Mouse (Mus musculus) C2C12 (cell line): Measurements from ENCODE around the gene Osm. TPM values are rescaled to one million over a fixed set of nuclear protein-coding genes. Genes with fewer than 3 reads are reported as not detected.

Experiments used
- H3K27me3 ChIP-seq: one replicate; pipeline ENCODE4 v1.6.1; 2011; ENCODE audit not compliant: control insufficient read depth, insufficient read depth, insufficient read length
- H3K36me3 ChIP-seq: one replicate; pipeline ENCODE4 v1.6.1; 2011; ENCODE audit not compliant: control insufficient read depth, insufficient read depth
- H3K4me3 ChIP-seq: one replicate; pipeline ENCODE4 v1.5.1; 2011; ENCODE audit warnings: mild to moderate bottlenecking, control low read depth; ENCODE audit not compliant: poor library complexity, insufficient read depth, severe bottlenecking
- H3K79me2 ChIP-seq: one replicate; pipeline ENCODE4 v1.6.1; 2011; ENCODE audit not compliant: control insufficient read depth, insufficient read depth
- H3K79me3 ChIP-seq: one replicate; pipeline ENCODE4 v1.6.1; 2011; ENCODE audit warnings: low read depth, control low read depth
- H3ac ChIP-seq: one replicate; pipeline ENCODE3; 2011; ENCODE audit warnings: low read depth; ENCODE audit not compliant: control insufficient read depth, insufficient read length
- CEBPB ChIP-seq: IDR thresholded peaks from one replicate; pipeline ENCODE4 v1.6.1; 2011; ENCODE audit warnings: low read depth, mild to moderate bottlenecking, control low read depth, moderate library complexity
- CTCF ChIP-seq: IDR thresholded peaks from one replicate; pipeline ENCODE4 v1.5.1; 2011; ENCODE audit not compliant: control insufficient read depth, insufficient read depth, insufficient read length
- FOSL1 ChIP-seq: IDR thresholded peaks from one replicate; pipeline ENCODE4 v1.8.0; 2011; ENCODE audit warnings: mild to moderate bottlenecking, low read length; ENCODE audit not compliant: poor library complexity, insufficient read depth, severe bottlenecking
- MAX ChIP-seq: IDR thresholded peaks from one replicate; pipeline ENCODE4 v1.6.1; 2011; ENCODE audit warnings: mild to moderate bottlenecking, control low read depth
- MYOD1 ChIP-seq: IDR thresholded peaks from one replicate; pipeline ENCODE4 v1.6.1; 2011; ENCODE audit warnings: low read depth; ENCODE audit not compliant: control insufficient read depth, insufficient read length
- MYOG ChIP-seq: IDR thresholded peaks from one replicate; pipeline ENCODE4 v1.6.1; 2011; ENCODE audit not compliant: control insufficient read depth, insufficient read length; ENCODE audit errors: extremely low read depth
- USF1 ChIP-seq: IDR thresholded peaks from one replicate; pipeline ENCODE4 v1.6.1; 2011; ENCODE audit warnings: low read depth, mild to moderate bottlenecking, control low read depth, moderate library complexity
- polyA plus RNA-seq: library from polyadenylated mRNA; unstranded; fragments of >200 nt; fragmentation: generic; extraction: Trizol; gene quantifications from one replicate; pipeline ENCODE4 v1.2.1, GENCODE M21; 2012; ENCODE audit warnings: missing spikeins

The Osm gene
- polyA plus RNA-seq, 1 experiment: not detected

- Histone ChIP-seq H3ac (no peak within 1 kb of the TSS), H3K79me3 (no peaks in the 10 kb centered on the region), H3K27me3 (no peaks in the 10 kb centered on the region), H3K36me3 (no peaks in the 10 kb centered on the region), H3K4me3 (no peak within 1 kb of the TSS), H3K79me2 (no peaks in the 10 kb centered on the region)
- TF ChIP-seq USF1 (no peak), MAX (no peak), MYOG (no peak), CEBPB (no peak), FOSL1 (no peak), CTCF (no peak), MYOD1 (no peak)
These were observed 20.8 kb downstream of the Osm start, which contains the start of gene Lif for GRCm38 (mm10) chr11:4256846-4257607. Gene Lif (plus strand): TSS chr11:4257557.

- Histone ChIP-seq H3K79me2 (no peaks in the 10 kb centered on the region), H3ac (no peak overlapping the region), H3K4me3 (no peak overlapping the region), H3K79me3 (no peaks in the 10 kb centered on the region), H3K27me3 (no peaks in the 10 kb centered on the region), H3K36me3 (no peaks in the 10 kb centered on the region)
- TF ChIP-seq MYOG (no peak), CTCF (no peak), FOSL1 (no peak), MAX (no peak), CEBPB (no peak), MYOD1 (no peak), USF1 (no peak)
These were observed 21.5 kb downstream of the Osm start for GRCm38 (mm10) chr11:4257756-4258155.

- H3ac ChIP-seq: no peak overlapping the region
- no peaks in the 10 kb centered on the region for H3K36me3 ChIP-seq
- H3K27me3 ChIP-seq: no peaks in the 10 kb centered on the region
- H3K79me3 ChIP-seq: no peaks in the 10 kb centered on the region
- H3K4me3 ChIP-seq: no peak overlapping the region
- TF ChIP-seq CTCF (peak; percentile 97), MYOG (no peak)
- no peaks in the 10 kb centered on the region for H3K79me2 ChIP-seq
These were observed 22.4 kb downstream of the Osm start for GRCm38 (mm10) chr11:4258657-4259082.

GRCm38 (mm10) chr11:4260463-4261187 is 24.4 kb downstream of the Osm start:
- Histone ChIP-seq H3K79me2 (peaks cover under 1% of the 10 kb centered on the region), H3K36me3 (no peaks in the 10 kb centered on the region), H3ac (no peak overlapping the region), H3K27me3 (no peaks in the 10 kb centered on the region), H3K79me3 (no peaks in the 10 kb centered on the region), H3K4me3 (no peak overlapping the region)
- TF ChIP-seq MYOG (no peak), CTCF (no peak), MYOD1 (no peak), FOSL1 (no peak), USF1 (no peak), MAX (no peak), CEBPB (no peak)

- H3K79me3 ChIP-seq: no peaks in the 10 kb centered on the region
- TF ChIP-seq CTCF (peak; percentile 46), USF1 (no peak)
- H3K27me3 ChIP-seq: no peaks in the 10 kb centered on the region
- no peaks in the 10 kb centered on the region for H3K36me3 ChIP-seq
- no peak overlapping the region for H3K4me3 ChIP-seq
- H3ac ChIP-seq: no peak overlapping the region
- peaks cover 5% of the 10 kb centered on the region for H3K79me2 ChIP-seq
These were observed 24.9 kb downstream of the Osm start for GRCm38 (mm10) chr11:4261188-4261494.

GRCm38 (mm10) chr11:4261969-4262368 is 25.7 kb downstream of the Osm start:
- H3K27me3 ChIP-seq: no peaks in the 10 kb centered on the region
- no peaks in the 10 kb centered on the region for H3K79me3 ChIP-seq
- H3K4me3 ChIP-seq: no peak overlapping the region
- H3ac ChIP-seq: no peak overlapping the region
- TF ChIP-seq MYOD1 (no peak), MYOG (no peak), USF1 (no peak), FOSL1 (no peak), MAX (no peak), CTCF (no peak), CEBPB (no peak)
- H3K36me3 ChIP-seq: no peaks in the 10 kb centered on the region
- H3K79me2 ChIP-seq: peaks cover 8% of the 10 kb centered on the region
